Mouse (Mus musculus): ENCODE measurements at regions not wholly inside any gene's neighbourhood (a gene's known extent, or its start where the extent isn't known, plus 50 kb on each side); places are given as distances from the start of the nearest gene placed in this dataset.
A peak's percentile ranks its signal among the peaks of the same experiment; 100 is the strongest.

DNA sequence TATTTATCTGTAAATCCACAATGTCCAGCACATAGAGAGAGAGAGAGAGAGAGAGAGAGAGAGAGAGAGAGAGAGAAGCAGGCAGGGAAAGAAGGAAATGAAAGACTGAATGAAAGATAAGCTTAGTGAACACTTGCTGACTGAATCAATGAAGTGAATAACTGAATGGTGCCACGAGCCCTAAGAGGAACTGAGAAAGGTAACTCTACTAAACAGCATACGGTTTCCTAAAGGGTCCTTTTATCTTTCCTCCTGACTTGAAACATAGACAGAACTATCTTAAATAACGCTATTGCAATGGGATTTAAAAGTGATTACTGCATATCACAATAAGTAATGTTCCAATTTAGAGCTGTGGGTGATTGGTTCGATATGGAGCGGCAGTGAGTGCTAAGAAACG, 121.0 kb downstream of the Rbm26 start:
- no peaks in the 10 kb centered on the region for H3K79me2 ChIP-seq (ENCODE audit: control insufficient read depth, insufficient read depth)
- no peaks in the 10 kb centered on the region for H3K27me3 ChIP-seq (ENCODE audit: control insufficient read depth, insufficient read depth, insufficient read length)
- H3K36me3 ChIP-seq (ENCODE audit: control insufficient read depth, insufficient read depth) = no peaks in the 10 kb centered on the region
- no peak overlapping the region for H3K4me2 ChIP-seq (ENCODE audit: low read depth)
- no peak overlapping the region for H3ac ChIP-seq (ENCODE audit: control insufficient read depth, insufficient read length)
- no peak for TF ChIP-seq SRF (IDR thresholded peaks at IDR 0.05; ENCODE audit: control insufficient read depth, insufficient read length, low read depth)
- TF ChIP-seq USF1 (IDR thresholded peaks at IDR 0.05; ENCODE audit: low read depth) = no peak
- no peak for TF ChIP-seq MAX (IDR thresholded peaks at IDR 0.05; ENCODE audit: low read depth)
- TF ChIP-seq TCF12 (IDR thresholded peaks at IDR 0.05; ENCODE audit: insufficient read depth, poor library complexity, severe bottlenecking) = no peak
- TF ChIP-seq MYOG (IDR thresholded peaks at IDR 0.05; ENCODE audit: control insufficient read depth in 1 of 3, insufficient read depth in 1 of 3, insufficient read length in 2 of 3, low read depth in 2 of 3) = no peak
- TF ChIP-seq POLR2AphosphoS2 (IDR thresholded peaks at IDR 0.05; ENCODE audit: insufficient read length, low read depth) = no peak
- no peak for TF ChIP-seq E2F4 (IDR thresholded peaks at IDR 0.05; ENCODE audit: insufficient read depth)
- TF ChIP-seq REST (IDR thresholded peaks at IDR 0.05; ENCODE audit: insufficient read depth, insufficient read length) = no peak
- TF ChIP-seq TCF3 (IDR thresholded peaks at IDR 0.05; ENCODE audit: insufficient read length, low read depth) = no peak
- H3K4me3 ChIP-seq = no peak overlapping the region

DNA sequence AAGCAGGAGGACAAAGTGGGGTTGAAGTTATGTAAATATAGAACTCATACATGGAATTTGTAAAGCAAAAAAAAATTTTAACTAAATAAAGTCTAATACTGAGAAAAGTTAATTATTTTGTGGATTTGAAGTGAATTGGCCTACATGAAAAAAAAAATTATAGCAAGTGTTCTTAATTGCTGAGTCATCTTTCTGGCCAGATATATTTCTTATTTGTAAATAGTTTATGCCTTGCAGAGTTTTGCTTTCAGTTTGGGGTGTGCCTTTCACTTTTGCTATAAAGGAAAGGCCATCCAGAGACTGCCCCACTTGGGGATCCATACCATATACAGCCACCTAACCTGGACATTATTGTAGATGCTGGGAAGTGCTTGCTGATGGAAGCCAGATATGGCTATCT, 138.3 kb downstream of the Rbm26 start:
- Histone ChIP-seq H3K4me3 (no peak overlapping the region), H3ac (ENCODE audit: control insufficient read depth, insufficient read length) (no peak overlapping the region), H3K4me2 (ENCODE audit: low read depth) (no peak overlapping the region), H3K79me2 (ENCODE audit: control insufficient read depth, insufficient read depth) (no peaks in the 10 kb centered on the region), H3K27me3 (ENCODE audit: control insufficient read depth, insufficient read depth, insufficient read length) (no peaks in the 10 kb centered on the region), H3K36me3 (ENCODE audit: control insufficient read depth, insufficient read depth) (no peaks in the 10 kb centered on the region)
- no peak for TF ChIP-seq TCF12 (IDR thresholded peaks at IDR 0.05; ENCODE audit: insufficient read depth, poor library complexity, severe bottlenecking)
- TF ChIP-seq CEBPB (IDR thresholded peaks at IDR 0.05; ENCODE audit: insufficient read depth, poor library complexity, severe bottlenecking) = no peak
- no peak for TF ChIP-seq SRF (IDR thresholded peaks at IDR 0.05; ENCODE audit: control insufficient read depth, insufficient read length, low read depth)
- TF ChIP-seq POLR2A (IDR thresholded peaks at IDR 0.05; ENCODE audit: insufficient read length, low read depth) = no peak
- TF ChIP-seq TCF3 (IDR thresholded peaks at IDR 0.05; ENCODE audit: insufficient read length, low read depth) = no peak
- TF ChIP-seq REST (IDR thresholded peaks at IDR 0.05; ENCODE audit: insufficient read depth, insufficient read length) = no peak
- TF ChIP-seq MAX (IDR thresholded peaks at IDR 0.05; ENCODE audit: low read depth) = no peak
- no peak for TF ChIP-seq MYOD1 (IDR thresholded peaks at IDR 0.05; ENCODE audit: control insufficient read depth in 1 of 3, insufficient read length in 2 of 3, low read depth in 2 of 3)
- no peak for TF ChIP-seq POLR2AphosphoS2 (IDR thresholded peaks at IDR 0.05; ENCODE audit: insufficient read length, low read depth)
- TF ChIP-seq USF1 (IDR thresholded peaks at IDR 0.05; ENCODE audit: low read depth) = no peak
- no peak for TF ChIP-seq MYOG (IDR thresholded peaks at IDR 0.05; ENCODE audit: control insufficient read depth in 1 of 3, insufficient read depth in 1 of 3, insufficient read length in 2 of 3, low read depth in 2 of 3)
- TF ChIP-seq E2F4 (IDR thresholded peaks at IDR 0.05; ENCODE audit: insufficient read depth) = no peak

DNA sequence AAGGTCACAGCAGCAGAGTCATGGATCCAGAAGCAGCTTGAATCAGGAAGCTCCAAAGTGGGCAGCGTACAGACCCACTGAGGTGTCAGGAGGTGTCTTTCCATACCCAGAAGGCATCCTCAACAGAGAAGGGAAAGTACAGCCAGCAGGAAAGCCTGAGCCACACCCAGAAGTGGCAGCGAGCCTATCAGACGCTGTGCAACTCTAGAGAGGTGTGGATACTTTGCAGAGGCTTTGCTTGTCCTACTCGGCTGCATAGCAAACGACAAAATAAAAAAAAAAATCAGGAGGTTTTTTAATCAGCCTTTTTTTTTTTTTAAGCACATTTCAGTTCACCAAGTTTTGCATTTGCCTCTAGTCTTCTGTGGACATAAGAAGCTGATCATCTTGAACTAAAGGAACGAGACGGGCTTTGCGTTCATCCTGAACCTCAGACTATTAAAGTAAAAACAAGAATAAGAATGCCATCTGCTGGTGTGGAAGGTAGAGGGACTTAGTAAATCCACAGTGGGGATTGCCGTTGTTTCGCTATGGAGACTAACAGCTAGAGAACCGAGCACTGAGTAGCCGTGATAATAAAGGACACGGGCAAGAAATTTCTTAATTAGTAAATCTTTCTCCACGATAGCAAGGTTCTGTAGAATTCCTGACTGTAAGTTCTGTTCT, 142.3 kb downstream of the Rbm26 start:
- no peak overlapping the region for H3K4me3 ChIP-seq

DNA sequence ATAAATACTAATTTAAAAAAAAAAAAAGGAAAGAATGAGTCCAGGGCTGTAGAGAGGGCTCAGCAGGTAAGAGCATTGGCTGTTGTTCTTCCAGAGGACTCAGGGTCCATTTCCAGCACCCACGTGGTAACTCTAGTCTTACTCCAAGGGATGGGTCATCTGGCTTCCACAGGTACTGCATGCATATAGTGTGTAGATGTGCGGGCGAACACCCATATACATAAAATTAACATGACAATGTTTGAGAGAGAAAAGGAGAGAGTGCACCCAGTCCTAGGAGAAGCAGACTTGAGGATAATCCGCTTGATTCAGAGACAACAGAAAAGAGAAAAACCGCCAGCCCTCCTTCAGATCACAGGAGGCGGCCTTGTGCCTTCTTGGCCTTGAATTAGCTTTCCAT, 157.2 kb downstream of the Rbm26 start:
- H3K4me3 ChIP-seq = no peak overlapping the region
- H3K4me2 ChIP-seq (ENCODE audit: low read depth) = no peak overlapping the region
- H3K27me3 ChIP-seq (ENCODE audit: control insufficient read depth, insufficient read depth, insufficient read length) = no peaks in the 10 kb centered on the region
- TF ChIP-seq POLR2A (IDR thresholded peaks at IDR 0.05; ENCODE audit: insufficient read length, low read depth) (no peak), CEBPB (IDR thresholded peaks at IDR 0.05; ENCODE audit: insufficient read depth, poor library complexity, severe bottlenecking) (no peak)
- no peaks in the 10 kb centered on the region for H3K79me2 ChIP-seq (ENCODE audit: control insufficient read depth, insufficient read depth)
- H3K36me3 ChIP-seq (ENCODE audit: control insufficient read depth, insufficient read depth) = no peaks in the 10 kb centered on the region
- H3ac ChIP-seq (ENCODE audit: control insufficient read depth, insufficient read length) = no peak overlapping the region

More for the DNA sequence above, 142.3 kb downstream of the Rbm26 start:
- TF ChIP-seq POLR2A (IDR thresholded peaks at IDR 0.05; ENCODE audit: insufficient read length, low read depth) (no peak), MAX (IDR thresholded peaks at IDR 0.05; ENCODE audit: low read depth) (no peak), REST (IDR thresholded peaks at IDR 0.05; ENCODE audit: insufficient read depth, insufficient read length) (no peak), USF1 (IDR thresholded peaks at IDR 0.05; ENCODE audit: low read depth) (no peak), CEBPB (IDR thresholded peaks at IDR 0.05; ENCODE audit: insufficient read depth, poor library complexity, severe bottlenecking) (no peak), MYOD1 (IDR thresholded peaks at IDR 0.05; ENCODE audit: control insufficient read depth in 1 of 3, insufficient read length in 2 of 3, low read depth in 2 of 3) (no peak), E2F4 (IDR thresholded peaks at IDR 0.05; ENCODE audit: insufficient read depth) (no peak), TCF12 (IDR thresholded peaks at IDR 0.05; ENCODE audit: insufficient read depth, poor library complexity, severe bottlenecking) (no peak), MYOG (IDR thresholded peaks at IDR 0.05; ENCODE audit: control insufficient read depth in 1 of 3, insufficient read depth in 1 of 3, insufficient read length in 2 of 3, low read depth in 2 of 3) (no peak), POLR2AphosphoS2 (IDR thresholded peaks at IDR 0.05; ENCODE audit: insufficient read length, low read depth) (no peak), TCF3 (IDR thresholded peaks at IDR 0.05; ENCODE audit: insufficient read length, low read depth) (no peak)
- Histone ChIP-seq H3K4me2 (ENCODE audit: low read depth) (peak overlapping the region; percentile 53), H3K79me2 (ENCODE audit: control insufficient read depth, insufficient read depth) (no peaks in the 10 kb centered on the region), H3ac (ENCODE audit: control insufficient read depth, insufficient read length) (no peak overlapping the region), H3K36me3 (ENCODE audit: control insufficient read depth, insufficient read depth) (no peaks in the 10 kb centered on the region), H3K27me3 (ENCODE audit: control insufficient read depth, insufficient read depth, insufficient read length) (no peaks in the 10 kb centered on the region)

Data from myocyte (in vitro differentiated cells).